Mouse (Mus musculus): ENCODE results near the gene Gm5935. TPM values are rescaled to one million over a fixed set of nuclear protein-coding genes. Genes with fewer than 3 reads are reported as not detected.
"Not testable (repeated sequence)": the region's sequence is repeated elsewhere in the genome, so short reads cannot be mapped to it uniquely, and the experiment has no call there.

The Gm5935 gene
- not detected in 2 replicates for polyA plus RNA-seq (2015; fragmentation: Nextera tagmentation; extraction: Ambion mirVana)

DNA sequence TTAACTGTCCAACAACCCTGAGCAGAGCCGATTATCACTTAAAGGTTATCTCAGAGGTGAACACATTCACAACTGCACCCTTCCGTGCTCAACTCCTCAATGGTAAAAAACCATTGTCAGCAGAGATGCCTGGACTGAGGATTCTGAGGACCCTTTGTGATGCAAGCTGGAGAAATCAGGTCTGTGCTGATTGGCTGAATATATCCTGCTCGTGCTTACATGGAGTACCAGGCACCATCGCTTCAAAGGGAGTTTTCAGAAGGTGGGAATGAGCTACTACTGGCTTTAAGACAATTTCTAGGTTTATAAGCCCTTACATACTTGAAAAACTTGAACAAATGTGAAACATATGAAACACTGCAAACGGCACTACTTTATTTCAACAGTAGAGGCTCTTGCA, at the start of gene Gm5935:
Gene Gm5935, minus strand, starts transcription at position 101 of the 400 bp plus-strand sequence.
- H3K4me3 ChIP-seq (ENCODE audit: low read depth, low read length); H3K27ac ChIP-seq (ENCODE audit: low read length); H3K9ac ChIP-seq (ENCODE audit: low read depth, low read length); H3K27me3 ChIP-seq (ENCODE audit: control insufficient read depth, insufficient read depth, low read depth, low read length); ATAC-seq (ENCODE audit: low read depth); H3K36me3 ChIP-seq (ENCODE audit: control insufficient read depth, insufficient read depth); H3K4me1 ChIP-seq (ENCODE audit: control insufficient read depth, low read depth, low read length); H3K9me3 ChIP-seq (replicated peaks; ENCODE audit: control insufficient read depth, low read length); H3K4me2 ChIP-seq (ENCODE audit: low read depth, low read length): not testable (repeated sequence)
- 67% methylated on average over 5 of the region's 5 CpGs for whole genome bisulfite sequencing (ENCODE audit: insufficient replicate concordance)

Other genes with a start within 250 kb of the Gm5935 start
- gene Gm4297, start 200.3 kb downstream of the Gm5935 start, polyA plus RNA-seq (2015; fragmentation: Nextera tagmentation; extraction: Ambion mirVana): not detected in 2 replicates

Measured in liver, embryonic 16.5 days (tissue).